8 mouse cellular contexts compared by ENCODE assay signal in genomic region chr6:121178700-121179358, GRCm38 (mm10). TPM values are rescaled to one million over a fixed set of nuclear protein-coding genes. Genes with fewer than 3 reads are reported as not detected.
DNase-seq lines count a peak whose midpoint lies in the region; ATAC-seq and TF ChIP-seq lines count a peak whose summit lies in the region.

No protein-coding gene starts in this region.

- no peak overlapping the region for H3K4me3 ChIP-seq in forebrain, embryonic 14.5 days (ENCODE audit: low read depth, low read length)
- no peak overlapping the region for H3K4me3 ChIP-seq in forebrain, embryonic 15.5 days
- H3K4me3 ChIP-seq in thymus, adult 2 months (ENCODE audit: control insufficient read depth, insufficient read depth, low read length) = no peak overlapping the region
- H3K4me3 ChIP-seq in kidney, postnatal 0 days (replicated peaks; ENCODE audit: low read depth, low read length) = no peak overlapping the region

- 62% methylated on average over 7 of the region's 7 CpGs for WGBS in forebrain, embryonic 14.5 days
- WGBS in forebrain, embryonic 15.5 days = 62% methylated on average over 7 of the region's 7 CpGs
- WGBS in thymus, adult 2 months = 42% methylated on average over 7 of the region's 7 CpGs
- WGBS in kidney, postnatal 0 days = 64% methylated on average over 7 of the region's 7 CpGs

- ATAC-seq in forebrain, embryonic 14.5 days = peak; percentile 4; the same call in 1 of the 2 replicates
- ATAC-seq in forebrain, embryonic 15.5 days (replicated peaks) = no peak; the same call in 1 of the 2 replicates
- no peak for ATAC-seq in kidney, postnatal 0 days (replicated peaks; ENCODE audit: low FRiP score, low read depth)

- H3K9me3 ChIP-seq in forebrain, embryonic 14.5 days (replicated peaks; ENCODE audit: control insufficient read depth, low read length) = no peaks in the 10 kb centered on the region
- no peaks in the 10 kb centered on the region for H3K9me3 ChIP-seq in forebrain, embryonic 15.5 days
- H3K9me3 ChIP-seq in kidney, postnatal 0 days (replicated peaks; ENCODE audit: low read length) = no peaks in the 10 kb centered on the region

- no peak overlapping the region for H3K9ac ChIP-seq in forebrain, embryonic 14.5 days (ENCODE audit: low read length)
- no peak overlapping the region for H3K9ac ChIP-seq in forebrain, embryonic 15.5 days (replicated peaks)
- no peak overlapping the region for H3K9ac ChIP-seq in kidney, postnatal 0 days (ENCODE audit: low read depth, low read length)

- H3K36me3 ChIP-seq in forebrain, embryonic 14.5 days (ENCODE audit: control insufficient read depth, insufficient read depth, low read length) = no peaks in the 10 kb centered on the region
- no peaks in the 10 kb centered on the region for H3K36me3 ChIP-seq in forebrain, embryonic 15.5 days
- no peaks in the 10 kb centered on the region for H3K36me3 ChIP-seq in thymus, adult 2 months (ENCODE audit: control insufficient read depth, insufficient read depth, low read length)
- H3K36me3 ChIP-seq in kidney, postnatal 0 days (ENCODE audit: insufficient read depth, low read length) = no peaks in the 10 kb centered on the region

- DNase-seq in forebrain, embryonic 14.5 days (ENCODE audit: low spot score) = peak; percentile 83
- peak; percentile 59 for DNase-seq in thymus, adult 2 months
- DNase-seq in thymus, adult 18-20 months = no peak
- peak; percentile 56 to 79 for DNase-seq in cerebellum, postnatal 25 days
- DNase-seq in kidney, postnatal 0 days (ENCODE audit: low spot score) = peak; percentile 81
- peak; percentile 74 for DNase-seq in lung, postnatal 36 days
- peak; percentile 55 for DNase-seq in right cerebral cortex, postnatal 4 days

- no peak for TF ChIP-seq POLR2A in thymus, adult 2 months (IDR thresholded peaks at IDR 0.05; ENCODE audit: control insufficient read depth, extremely low read depth, insufficient read depth, low read length, poor library complexity)

- H3K27ac ChIP-seq in forebrain, embryonic 14.5 days (ENCODE audit: low read depth, low read length) = no peak overlapping the region
- H3K27ac ChIP-seq in forebrain, embryonic 15.5 days (replicated peaks) = no peak overlapping the region
- H3K27ac ChIP-seq in thymus, adult 2 months (ENCODE audit: control insufficient read depth, insufficient read depth, low read length) = no peak overlapping the region
- no peak overlapping the region for H3K27ac ChIP-seq in kidney, postnatal 0 days

- H3K27me3 ChIP-seq in forebrain, embryonic 14.5 days (replicated peaks; ENCODE audit: control insufficient read depth, insufficient read depth, low read length) = no peaks in the 10 kb centered on the region
- no peaks in the 10 kb centered on the region for H3K27me3 ChIP-seq in forebrain, embryonic 15.5 days
- H3K27me3 ChIP-seq in thymus, adult 2 months (ENCODE audit: control insufficient read depth, insufficient read depth, low read length) = no peaks in the 10 kb centered on the region
- H3K27me3 ChIP-seq in kidney, postnatal 0 days (ENCODE audit: insufficient read depth, low read length) = no peaks in the 10 kb centered on the region

- H3K4me2 ChIP-seq in forebrain, embryonic 14.5 days (ENCODE audit: low read length) = no peak overlapping the region
- H3K4me2 ChIP-seq in forebrain, embryonic 15.5 days (replicated peaks) = no peak overlapping the region
- no peak overlapping the region for H3K4me2 ChIP-seq in kidney, postnatal 0 days (ENCODE audit: low read length)

- TF ChIP-seq CTCF in thymus, adult 2 months (IDR thresholded peaks at IDR 0.05; ENCODE audit: borderline replicate concordance, control insufficient read depth, extremely low read depth, insufficient read depth, low read length, poor library complexity) = no peak
- TF ChIP-seq CTCF in kidney, postnatal 0 days (IDR thresholded peaks at IDR 0.05; ENCODE audit: low read depth) = peak; percentile 82

- H3K4me1 ChIP-seq in forebrain, embryonic 14.5 days (ENCODE audit: control insufficient read depth, insufficient read depth, low read length) = no peaks in the 10 kb centered on the region
- peaks cover 8% of the 10 kb centered on the region; the same call in 1 of the 2 replicates for H3K4me1 ChIP-seq in forebrain, embryonic 15.5 days
- peaks cover 6% of the 10 kb centered on the region for H3K4me1 ChIP-seq in thymus, adult 2 months (replicated peaks; ENCODE audit: control insufficient read depth, insufficient read depth, low read length)
- H3K4me1 ChIP-seq in kidney, postnatal 0 days (replicated peaks; ENCODE audit: insufficient read depth, low read length) = no peaks in the 10 kb centered on the region; the same call in 1 of the 2 replicates

RNA-seq across cellular contexts. Expression of gene Pex26, which starts 4.6 kb away (rescaled TPM):
- 12.7 and 16.4 TPM in 2 replicates for polyA plus RNA-seq in forebrain, embryonic 14.5 days (2014; fragmentation: Nextera tagmentation; extraction: Ambion mirVana)
- polyA plus RNA-seq in forebrain, embryonic 15.5 days (2015; fragmentation: Nextera tagmentation; extraction: Ambion mirVana) = 14.2 and 15.7 TPM in 2 replicates
- 29.3 and 31.7 TPM in 2 replicates for polyA plus RNA-seq in thymus, adult 2 months (2012; rRNA removed)
- 9.8 and 10.1 TPM in 2 replicates for polyA plus RNA-seq in kidney, postnatal 0 days (2015; fragmentation: Nextera tagmentation; extraction: Ambion mirVana)

RNA-seq across cellular contexts. Expression of gene Tuba8, which starts 31.7 kb away (rescaled TPM):
- polyA plus RNA-seq in forebrain, embryonic 14.5 days (2014; fragmentation: Nextera tagmentation; extraction: Ambion mirVana) = 0.22 and 0.33 TPM in 2 replicates
- polyA plus RNA-seq in forebrain, embryonic 15.5 days (2015; fragmentation: Nextera tagmentation; extraction: Ambion mirVana) = 0.13 and 0.19 TPM in 2 replicates
- 2.9 and 4.3 TPM in 2 replicates for polyA plus RNA-seq in thymus, adult 2 months (2012; rRNA removed)
- 0.19 and 0.32 TPM in 2 replicates for polyA plus RNA-seq in kidney, postnatal 0 days (2015; fragmentation: Nextera tagmentation; extraction: Ambion mirVana)

RNA-seq across cellular contexts. Expression of gene Mical3, which starts 48.0 kb away (rescaled TPM):
- polyA plus RNA-seq in forebrain, embryonic 14.5 days (2014; fragmentation: Nextera tagmentation; extraction: Ambion mirVana) = 19.4 and 34.0 TPM in 2 replicates
- polyA plus RNA-seq in forebrain, embryonic 15.5 days (2015; fragmentation: Nextera tagmentation; extraction: Ambion mirVana) = 27.8 and 28.6 TPM in 2 replicates
- 16.2 TPM in 2 replicates for polyA plus RNA-seq in thymus, adult 2 months (2012; rRNA removed)
- polyA plus RNA-seq in kidney, postnatal 0 days (2015; fragmentation: Nextera tagmentation; extraction: Ambion mirVana) = 6.0 and 6.8 TPM in 2 replicates

Comparison
In these comparisons a context has a peak if more than half of its experiments do, and no peak if none do; other contexts are left out.
1. DNase-seq: peak in forebrain, embryonic 14.5 days (single experiment), thymus, adult 2 months (single experiment), cerebellum, postnatal 25 days (2 of 2), kidney, postnatal 0 days (single experiment), lung, postnatal 36 days (single experiment) and right cerebral cortex, postnatal 4 days (single experiment); none in thymus, adult 18-20 months (0 of 2).